Mouse (Mus musculus) embryonic fibroblast, embryonic 13.5 days (primary cell): Measurements from ENCODE around the gene Zfp626.

ENCODE experiments used
- CTCF ChIP-seq: IDR thresholded peaks from 2 replicates; pipeline ENCODE4 v1.5.1; 2011; ENCODE audit warnings: mild to moderate bottlenecking, control low read depth, low read length, moderate library complexity, borderline replicate concordance; ENCODE audit not compliant: insufficient read depth
- POLR2A ChIP-seq: IDR thresholded peaks from 2 replicates; pipeline ENCODE4 v1.6.1; 2011; ENCODE audit warnings: low read depth, mild to moderate bottlenecking, control low read depth, low read length, moderate library complexity

- TF ChIP-seq CTCF (no peak), POLR2A (peak; percentile 81)
Observed at GRCm38 (mm10) chr7:27860396-27861235, 53.6 kb downstream of the Zfp626 start.
